ENCODE assay signal across 9 mouse cellular contexts in genomic region chr14:17173218-17173617, GRCm38 (mm10).
DNase-seq lines count a peak whose midpoint lies in the region; ATAC-seq and TF ChIP-seq lines count a peak whose summit lies in the region.
"Had no signal": no experiment of that assay in that cellular context is flagged by ENCODE, and none has a peak within 500 bp of the region (broad histone marks: within the 10 kb centered on the region; RNA-seq: fewer than 3 reads in every experiment).

No protein-coding gene starts in this region.

- peak overlapping the region; percentile 95 for H3K4me2 ChIP-seq in kidney, embryonic 15.5 days
- peak overlapping the region; percentile 66 for H3K4me2 ChIP-seq in forebrain, embryonic 15.5 days (replicated peaks)
- peak overlapping the region; percentile 65 for H3K4me2 ChIP-seq in liver, embryonic 12.5 days
- H3K4me2 ChIP-seq in myocyte (ENCODE audit: low read depth): peak overlapping the region; percentile 42

- DNase-seq in kidney, postnatal 25 days: no peak
- DNase-seq in cerebellum, adult 8-10 months: no peak
- DNase-seq in layer of hippocampus, adult 2 months (ENCODE audit: low spot score in 2 of 2): no peak

- H3K4me3 ChIP-seq in kidney, embryonic 15.5 days (replicated peaks): peak overlapping the region; percentile 52
- H3K4me3 ChIP-seq in forebrain, embryonic 15.5 days: peak overlapping the region; percentile 46
- peak overlapping the region; percentile 39; the same call in 1 of the 2 replicates for H3K4me3 ChIP-seq in liver, embryonic 12.5 days
- no peak overlapping the region for H3K4me3 ChIP-seq in myocyte
- no peak overlapping the region; the same call in 1 of the 2 replicates for H3K4me3 ChIP-seq in layer of hippocampus, adult 2 months

- TF ChIP-seq POLR2A in myocyte (IDR thresholded peaks at IDR 0.05; ENCODE audit: insufficient read length, low read depth): no peak

- H3K4me1 ChIP-seq in kidney, embryonic 15.5 days: peaks cover 15% of the 10 kb centered on the region
- peaks cover 12% of the 10 kb centered on the region for H3K4me1 ChIP-seq in forebrain, embryonic 15.5 days
- H3K4me1 ChIP-seq in liver, embryonic 12.5 days: peaks cover 9% of the 10 kb centered on the region; the same call in 1 of the 2 replicates

- no peak for TF ChIP-seq CTCF in layer of hippocampus, adult 2 months (conservative IDR thresholded peaks at IDR 0.05)

- no peak overlapping the region for H3K27ac ChIP-seq in kidney, embryonic 15.5 days
- no peak overlapping the region for H3K27ac ChIP-seq in forebrain, embryonic 15.5 days (replicated peaks)
- no peak overlapping the region for H3K27ac ChIP-seq in liver, embryonic 12.5 days
- no peak overlapping the region for H3K27ac ChIP-seq in layer of hippocampus, adult 2 months
- H3K27ac ChIP-seq: macrophage had no signal

- ATAC-seq in kidney, embryonic 15.5 days (replicated peaks; ENCODE audit: low FRiP score): no peak
- no peak for ATAC-seq in forebrain, embryonic 15.5 days (replicated peaks)
- no peak for ATAC-seq in liver, embryonic 12.5 days
- ATAC-seq in megakaryocyte-erythroid progenitor cell, adult 5-6 weeks (replicated peaks; ENCODE audit: low FRiP score, low TSS enrichment, poor library complexity, severe bottlenecking): no peak

- WGBS in kidney, embryonic 15.5 days: 15% methylated on average over 7 of the region's 7 CpGs
- 26% methylated on average over 7 of the region's 7 CpGs for WGBS in forebrain, embryonic 15.5 days
- 27% methylated on average over 7 of the region's 7 CpGs for WGBS in liver, embryonic 12.5 days (ENCODE audit: insufficient replicate concordance)

- H3K27me3 ChIP-seq in kidney, embryonic 15.5 days: peaks cover 19% of the 10 kb centered on the region
- H3K27me3 ChIP-seq in forebrain, embryonic 15.5 days: 0 out of 2 replicates have a peak, but pooled peaks cover 10% of the 10 kb centered on the region
- peaks cover 15% of the 10 kb centered on the region for H3K27me3 ChIP-seq in liver, embryonic 12.5 days (replicated peaks)
- peaks cover 18% of the 10 kb centered on the region for H3K27me3 ChIP-seq in myocyte (ENCODE audit: control insufficient read depth, insufficient read depth, insufficient read length)

- H3K9ac ChIP-seq in kidney, embryonic 15.5 days: no peak overlapping the region
- 0 out of 2 replicates have a peak overlapping the region, but pooled peaks have one; percentile 44 for H3K9ac ChIP-seq in forebrain, embryonic 15.5 days (replicated peaks)
- H3K9ac ChIP-seq in liver, embryonic 12.5 days: no peak overlapping the region

- no peaks in the 10 kb centered on the region for H3K36me3 ChIP-seq in kidney, embryonic 15.5 days
- H3K36me3 ChIP-seq in forebrain, embryonic 15.5 days: no peaks in the 10 kb centered on the region
- H3K36me3 ChIP-seq in liver, embryonic 12.5 days: no peaks in the 10 kb centered on the region
- no peaks in the 10 kb centered on the region for H3K36me3 ChIP-seq in myocyte (ENCODE audit: control insufficient read depth, insufficient read depth)

- no peak overlapping the region for H3ac ChIP-seq in myocyte (ENCODE audit: control insufficient read depth, insufficient read length)

- H3K79me2 ChIP-seq in myocyte (ENCODE audit: control insufficient read depth, insufficient read depth): no peaks in the 10 kb centered on the region

- no peaks in the 10 kb centered on the region for H3K9me3 ChIP-seq in kidney, embryonic 15.5 days (replicated peaks)
- H3K9me3 ChIP-seq in forebrain, embryonic 15.5 days: no peaks in the 10 kb centered on the region
- no peaks in the 10 kb centered on the region for H3K9me3 ChIP-seq in liver, embryonic 12.5 days (replicated peaks)

TF ChIP-seq in myocyte, 11 proteins besides CTCF, POLR2A, EP300 and RAD21:
- TF ChIP-seq SRF (IDR thresholded peaks at IDR 0.05; ENCODE audit: control insufficient read depth, insufficient read length, low read depth): no peak
- no peak for TF ChIP-seq MAX (IDR thresholded peaks at IDR 0.05; ENCODE audit: low read depth)
- TF ChIP-seq TCF12 (IDR thresholded peaks at IDR 0.05; ENCODE audit: insufficient read depth, poor library complexity, severe bottlenecking): no peak
- TF ChIP-seq POLR2AphosphoS2 (IDR thresholded peaks at IDR 0.05; ENCODE audit: insufficient read length, low read depth): no peak
- no peak for TF ChIP-seq REST (IDR thresholded peaks at IDR 0.05; ENCODE audit: insufficient read depth, insufficient read length)
- TF ChIP-seq MYOD1 (IDR thresholded peaks at IDR 0.05; ENCODE audit: control insufficient read depth in 1 of 3, insufficient read length in 2 of 3, low read depth in 2 of 3): no peak
- no peak for TF ChIP-seq USF1 (IDR thresholded peaks at IDR 0.05; ENCODE audit: low read depth)
- TF ChIP-seq CEBPB (IDR thresholded peaks at IDR 0.05; ENCODE audit: insufficient read depth, poor library complexity, severe bottlenecking): no peak
- TF ChIP-seq E2F4 (IDR thresholded peaks at IDR 0.05; ENCODE audit: insufficient read depth): no peak
- no peak for TF ChIP-seq TCF3 (IDR thresholded peaks at IDR 0.05; ENCODE audit: insufficient read length, low read depth)
- no peak for TF ChIP-seq MYOG (IDR thresholded peaks at IDR 0.05; ENCODE audit: control insufficient read depth in 1 of 3, insufficient read depth in 1 of 3, insufficient read length in 2 of 3, low read depth in 2 of 3)

Comparison
In these comparisons a context has a peak if more than half of its experiments do, and no peak if none do; other contexts are left out.
1. H3K4me2 ChIP-seq: peak in every context shown above with its lines; median percentile 95 in kidney, embryonic 15.5 days; 66 in forebrain, embryonic 15.5 days; 65 in liver, embryonic 12.5 days; 42 in myocyte.
2. H3K4me3 ChIP-seq: peak in kidney, embryonic 15.5 days (single experiment), forebrain, embryonic 15.5 days (single experiment) and liver, embryonic 12.5 days (single experiment); none in myocyte (single experiment) and layer of hippocampus, adult 2 months (single experiment).